Mouse (Mus musculus): Measurements from ENCODE around the gene Dnajb2.

DNA sequence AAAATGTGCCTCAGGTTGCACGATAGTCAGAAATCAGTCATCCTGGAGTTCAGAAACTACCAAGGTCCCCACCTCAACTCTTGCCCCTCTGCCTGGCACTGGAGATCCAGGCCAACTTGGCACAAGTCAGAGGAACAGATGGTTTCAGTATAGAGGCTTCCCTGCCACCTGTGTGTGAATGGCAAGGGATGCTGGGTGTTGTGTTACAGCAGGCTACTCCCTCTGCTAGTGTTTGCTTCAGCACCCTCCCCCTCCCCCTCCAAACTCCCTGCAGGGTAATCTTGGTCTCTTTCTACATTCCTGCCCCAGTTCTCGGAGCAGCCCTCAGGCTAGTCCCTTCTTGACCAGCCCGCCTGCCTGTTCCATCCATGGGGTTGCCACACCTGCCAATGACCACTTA is 14.3 kb downstream of the Dnajb2 start:
- TF ChIP-seq CTCF (IDR thresholded peaks at IDR 0.05; ENCODE audit: extremely low read depth, insufficient read length, insufficient replicate concordance, low read depth, low read length) (no peak), POLR2A (IDR thresholded peaks at IDR 0.05; ENCODE audit: low read depth, low read length) (no peak)
